Mouse (Mus musculus) stomach, embryonic 14.5 days (tissue): ENCODE data around the gene Fbxw20. TPM values are rescaled to one million over a fixed set of nuclear protein-coding genes. Genes with fewer than 3 reads are reported as not detected.
"Not testable (repeated sequence)": the region's sequence is repeated elsewhere in the genome, so short reads cannot be mapped to it uniquely, and the experiment has no call there.

ENCODE experiments used
- ATAC-seq: fragments of 200-750 bp; cut with Nextera tagmentation; 2 replicates; pipeline ENCODE4 v1.8.0; 2017; ENCODE audit warnings: low read depth, moderate TSS enrichment; ENCODE audit not compliant: insufficient number of reproducible peaks, insufficient read depth, low FRiP score
- H3K27ac ChIP-seq: fragments of 300-500 bp; sonication (generic); 2 replicates; pipeline ENCODE4 v1.5.1; 2014; ENCODE audit warnings: mild to moderate bottlenecking, low read length, moderate library complexity, mixed read lengths
- H3K27me3 ChIP-seq: fragments of 300-500 bp; sonication (generic); 2 replicates; pipeline ENCODE4 v1.6.1; 2014; ENCODE audit warnings: low read length, control low read depth, mixed read lengths; ENCODE audit not compliant: control insufficient read depth, insufficient read depth
- H3K36me3 ChIP-seq: fragments of 300-500 bp; sonication (generic); 2 replicates; pipeline ENCODE4 v1.6.1; 2014; ENCODE audit warnings: mild to moderate bottlenecking, control low read depth, low read length, moderate library complexity, mixed read lengths; ENCODE audit not compliant: control insufficient read depth, insufficient read depth
- H3K4me1 ChIP-seq: fragments of 300-500 bp; sonication (generic); 2 replicates; pipeline ENCODE4 v1.6.1; 2014; ENCODE audit warnings: low read length, control low read depth, mixed read lengths; ENCODE audit not compliant: control insufficient read depth, insufficient read depth
- H3K4me2 ChIP-seq: fragments of 300-500 bp; sonication (generic); replicated peaks from 2 replicates; pipeline ENCODE4 v1.6.1; 2014; ENCODE audit warnings: low read depth, low read length, control low read depth
- H3K4me3 ChIP-seq: fragments of 300-500 bp; sonication (generic); 2 replicates; pipeline ENCODE4 v1.5.1; 2014; ENCODE audit warnings: low read depth, low read length, control low read depth
- H3K9ac ChIP-seq: fragments of 300-500 bp; sonication (generic); replicated peaks from 2 replicates; pipeline ENCODE4 v1.6.1; 2014; ENCODE audit warnings: low read depth, mild to moderate bottlenecking, control low read depth, low read length, moderate library complexity, mixed read lengths
- H3K9me3 ChIP-seq: fragments of 300-500 bp; sonication (generic); 2 replicates; pipeline ENCODE4 v1.6.1; 2016; ENCODE audit warnings: low read depth, low read length, control low read depth; ENCODE audit not compliant: control insufficient read depth
- WGBS: fragments of 180-500 bp; shearing (Covaris S2); extraction: QIAGEN DNeasy Blood & Tissue Kit; methylation state at CpG from one replicate; pipeline ENCODE4 v1.1.7; 2014; 5-methylcytosine and 5-hydroxymethylcytosine counted together
- polyA plus RNA-seq: library from polyadenylated mRNA; unstranded; fragments of >200 nt; fragmentation: Nextera tagmentation; extraction: Ambion mirVana; gene quantifications from 2 replicates; pipeline ENCODE4 v1.2.1, GENCODE M21; 2014

Gene Fbxw20
- not detected in 2 replicates for polyA plus RNA-seq

GRCm38 (mm10) chr9:109234654-109235053 is at the start of gene Fbxw20:
Gene Fbxw20 (minus strand): TSS chr9:109234754.
- Histone ChIP-seq H3K27ac (no peak within 1 kb of the TSS), H3K27me3 (no peaks in the 10 kb centered on the region), H3K4me2 (no peak within 1 kb of the TSS), H3K4me1 (no peaks in the 10 kb centered on the region), H3K36me3 (no peaks in the 10 kb centered on the region), H3K9me3 (no peaks in the 10 kb centered on the region), H3K9ac (no peak within 1 kb of the TSS), H3K4me3 (no peak within 1 kb of the TSS)
- WGBS, result 71% methylated on average over 1 of the region's 1 CpGs
- ATAC-seq, result no peak

- H3K4me1 ChIP-seq, result no peaks in the 10 kb centered on the region
- H3K9ac ChIP-seq, result no peak overlapping the region
- no peak for ATAC-seq
- H3K36me3 ChIP-seq, result no peaks in the 10 kb centered on the region
- no peak overlapping the region for H3K4me3 ChIP-seq
- H3K27ac ChIP-seq, result no peak overlapping the region
- H3K4me2 ChIP-seq, result no peak overlapping the region
- WGBS, result 65% methylated on average over 2 of the region's 2 CpGs
- H3K27me3 ChIP-seq, result no peaks in the 10 kb centered on the region
- no peaks in the 10 kb centered on the region for H3K9me3 ChIP-seq
Measured at GRCm38 (mm10) chr9:109263041-109263440, 28.5 kb upstream of the Fbxw20 start.

GRCm38 (mm10) chr9:109218449-109218848 is 16.1 kb downstream of the Fbxw20 start:
- Histone ChIP-seq H3K4me2 (no peak overlapping the region), H3K27ac (no peak overlapping the region), H3K9me3 (no peaks in the 10 kb centered on the region), H3K4me1 (no peaks in the 10 kb centered on the region), H3K4me3 (no peak overlapping the region), H3K27me3 (no peaks in the 10 kb centered on the region), H3K36me3 (no peaks in the 10 kb centered on the region), H3K9ac (no peak overlapping the region)
- WGBS, result 62% methylated on average over 6 of the region's 6 CpGs
- no peak for ATAC-seq

GRCm38 (mm10) chr9:109201347-109201746 is 33.2 kb downstream of the Fbxw20 start:
- not testable (repeated sequence) for H3K27ac ChIP-seq, H3K27me3 ChIP-seq, H3K9me3 ChIP-seq, ATAC-seq, H3K36me3 ChIP-seq, H3K9ac ChIP-seq, H3K4me2 ChIP-seq, H3K4me1 ChIP-seq, H3K4me3 ChIP-seq
- WGBS, result 61% methylated on average over 1 of the region's 1 CpGs

- H3K9ac ChIP-seq, result no peak overlapping the region
- WGBS, result 98% methylated on average over 1 of the region's 1 CpGs
- H3K27ac ChIP-seq, result no peak overlapping the region
- no peak overlapping the region for H3K4me2 ChIP-seq
- ATAC-seq, result no peak
- no peaks in the 10 kb centered on the region for H3K4me1 ChIP-seq
- H3K27me3 ChIP-seq, result no peaks in the 10 kb centered on the region
- H3K4me3 ChIP-seq, result no peak overlapping the region
- no peaks in the 10 kb centered on the region for H3K9me3 ChIP-seq
- no peaks in the 10 kb centered on the region for H3K36me3 ChIP-seq
Measured at GRCm38 (mm10) chr9:109200349-109200748, 34.2 kb downstream of the Fbxw20 start.

- Histone ChIP-seq H3K9me3 (no peaks in the 10 kb centered on the region), H3K36me3 (no peaks in the 10 kb centered on the region)
- 54% methylated on average over 1 of the region's 1 CpGs for WGBS
Measured at GRCm38 (mm10) chr9:109199353-109199752, 35.2 kb downstream of the Fbxw20 start.

GRCm38 (mm10) chr9:109195875-109196274 is 38.7 kb downstream of the Fbxw20 start, which contains the start of gene Fbxw13:
Gene Fbxw13 (minus strand): TSS chr9:109195975.
- H3K4me2 ChIP-seq, H3K4me3 ChIP-seq, H3K9ac ChIP-seq, H3K27me3 ChIP-seq, H3K9me3 ChIP-seq, ATAC-seq, H3K27ac ChIP-seq, H3K36me3 ChIP-seq, H3K4me1 ChIP-seq: not testable (repeated sequence)
- WGBS, result 79% methylated on average over 3 of the region's 3 CpGs

More at GRCm38 (mm10) chr9:109199353-109199752, 35.2 kb downstream of the Fbxw20 start:
- H3K4me3 ChIP-seq, result no peak overlapping the region
- no peak overlapping the region for H3K9ac ChIP-seq
- H3K4me1 ChIP-seq, result no peaks in the 10 kb centered on the region
- no peak overlapping the region for H3K4me2 ChIP-seq
- no peak for ATAC-seq
- no peak overlapping the region for H3K27ac ChIP-seq
- no peaks in the 10 kb centered on the region for H3K27me3 ChIP-seq

- Histone ChIP-seq H3K9ac (no peak overlapping the region), H3K27me3 (no peaks in the 10 kb centered on the region), H3K4me1 (no peaks in the 10 kb centered on the region), H3K9me3 (no peaks in the 10 kb centered on the region), H3K4me3 (no peak overlapping the region), H3K27ac (no peak overlapping the region), H3K36me3 (no peaks in the 10 kb centered on the region), H3K4me2 (no peak overlapping the region)
- ATAC-seq, result no peak
- 97% methylated on average over 1 of the region's 1 CpGs for WGBS
Measured at GRCm38 (mm10) chr9:109177208-109177607, 57.3 kb downstream of the Fbxw20 start.

GRCm38 (mm10) chr9:109176301-109176700 is 58.3 kb downstream of the Fbxw20 start:
- no peaks in the 10 kb centered on the region for H3K27me3 ChIP-seq
- no peaks in the 10 kb centered on the region for H3K9me3 ChIP-seq
- H3K36me3 ChIP-seq, result no peaks in the 10 kb centered on the region
- H3K4me1 ChIP-seq, result no peaks in the 10 kb centered on the region
- no peak overlapping the region for H3K4me2 ChIP-seq
- H3K9ac ChIP-seq, result no peak overlapping the region
- H3K27ac ChIP-seq, result no peak overlapping the region
- 77% methylated on average over 1 of the region's 1 CpGs for WGBS
- no peak for ATAC-seq
- no peak overlapping the region for H3K4me3 ChIP-seq
